Mouse (Mus musculus) liver, adult 2 months (tissue): ENCODE results near the gene Zbtb3. TPM values are rescaled to one million over a fixed set of nuclear protein-coding genes. Genes with fewer than 3 reads are reported as not detected.

Source experiments
- DNase-seq: peaks from one replicate; pipeline ENCODE4 v3.0.0-alpha.2; 2011; ENCODE audit warnings: low read depth, low spot score; ENCODE audit errors: extremely low read depth
- H3K27ac ChIP-seq: fragments of 200-500 bp; replicated peaks from 2 replicates; pipeline ENCODE4 v1.5.1; 2012; ENCODE audit warnings: low read depth, mild to moderate bottlenecking, control low read depth, inconsistent platforms, low read length; ENCODE audit not compliant: insufficient read depth
- H3K27me3 ChIP-seq: fragments of 200-500 bp; 2 replicates; pipeline ENCODE4 v1.6.1; 2012; ENCODE audit warnings: mild to moderate bottlenecking, moderate library complexity, low read length, inconsistent platforms; ENCODE audit not compliant: control insufficient read depth, insufficient read depth
- H3K36me3 ChIP-seq: fragments of 200-500 bp; 2 replicates; pipeline ENCODE4 v1.6.1; 2012; ENCODE audit warnings: low read length, inconsistent platforms; ENCODE audit not compliant: control insufficient read depth, insufficient read depth
- H3K4me1 ChIP-seq: fragments of 200-500 bp; 2 replicates; pipeline ENCODE4 v1.6.1; 2011; ENCODE audit warnings: low read length; ENCODE audit not compliant: control insufficient read depth, insufficient read depth
- H3K4me3 ChIP-seq: fragments of 200-500 bp; 2 replicates; pipeline ENCODE4 v1.5.1; 2011; ENCODE audit warnings: low read depth, mild to moderate bottlenecking, control low read depth, low read length, moderate library complexity; ENCODE audit not compliant: insufficient read depth
- H3K79me2 ChIP-seq: fragments of 200-500 bp; 2 replicates; pipeline ENCODE4 v1.6.1; 2012; ENCODE audit warnings: inconsistent platforms, mild to moderate bottlenecking, low read length, moderate library complexity; ENCODE audit not compliant: control insufficient read depth, insufficient read depth
- H3K9ac ChIP-seq: fragments of 200-500 bp; 2 replicates; pipeline ENCODE4 v1.6.1; 2012; ENCODE audit warnings: low read depth, mild to moderate bottlenecking, control low read depth, inconsistent platforms, low read length
- CTCF ChIP-seq: fragments of 200-500 bp; IDR thresholded peaks from 2 replicates; pipeline ENCODE4 v1.5.1; 2011; ENCODE audit warnings: low read depth, low read length, control low read depth
- POLR2A ChIP-seq: fragments of 200-500 bp; IDR thresholded peaks from 2 replicates; pipeline ENCODE4 v1.6.1; 2011; ENCODE audit warnings: low read length, control low read depth; ENCODE audit not compliant: insufficient read depth; ENCODE audit errors: extremely low read depth
- WGBS: fragments of 180-500 bp; shearing (Covaris S2); methylation state at CpG from one replicate; pipeline ENCODE4 v1.1.7; 2018; 5-methylcytosine and 5-hydroxymethylcytosine counted together
- polyA plus RNA-seq: library from polyadenylated mRNA; depleted of rRNA; stranded (reverse); fragments of >200 nt; gene quantifications from 2 replicates; pipeline ENCODE4 v1.2.3, GENCODE M21; 2012
- total RNA-seq: library from RNA; depleted of rRNA; stranded (reverse); fragments of >200 nt; gene quantifications from 2 replicates; pipeline ENCODE4 v1.2.3, GENCODE M21; 2014

The Zbtb3 gene
- total and polyA plus RNA-seq, 2 experiments = 0.37 to 0.43 TPM

DNA sequence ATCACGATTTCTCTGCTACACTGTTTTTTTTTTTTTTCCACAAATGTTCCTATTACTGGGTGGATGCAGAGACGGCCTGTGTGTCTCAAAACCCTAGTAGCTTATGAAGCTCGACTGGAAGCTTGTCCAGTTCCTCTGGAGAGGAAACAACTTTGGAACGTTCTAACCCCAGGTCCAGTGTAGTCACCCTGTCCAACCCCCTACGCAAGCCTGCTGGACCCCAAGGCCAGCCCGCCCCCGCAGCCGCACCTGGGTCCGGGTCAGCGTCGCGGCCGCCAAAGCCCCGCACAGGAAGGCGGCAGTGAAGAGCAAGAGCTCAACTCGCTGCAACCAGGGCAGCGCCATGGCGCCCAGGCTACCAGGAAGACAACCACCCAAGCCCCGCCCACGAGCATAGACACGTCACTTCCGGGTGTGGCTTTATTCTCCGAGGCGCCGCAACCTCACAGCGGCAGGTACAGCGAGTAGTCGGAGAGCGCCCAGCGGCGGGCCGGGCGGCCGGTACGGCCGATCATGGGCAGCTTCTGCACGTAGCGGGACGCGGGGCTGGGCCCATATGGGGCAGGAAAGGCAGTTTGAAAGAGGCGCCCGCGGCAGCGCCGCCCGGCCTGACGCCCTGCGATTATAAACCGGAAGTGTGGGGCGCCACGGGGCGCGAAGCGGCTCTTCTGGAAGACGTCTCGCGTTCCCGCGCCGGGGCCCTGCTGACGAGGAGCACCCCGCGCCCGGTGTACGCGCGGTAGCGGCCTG, 28.1 kb upstream of the Zbtb3 start, which contains the start of gene Tmem179b:
Gene Tmem179b, minus strand, starts transcription at position 382 of the 750 bp plus-strand sequence.
- Histone ChIP-seq H3K36me3 (peaks cover 6% of the 10 kb centered on the region; the same call in 1 of the 2 replicates), H3K27me3 (no peaks in the 10 kb centered on the region), H3K9ac (peak within 1 kb of the TSS; percentile 99), H3K27ac (peak within 1 kb of the TSS; percentile 91), H3K4me1 (peaks cover 20% of the 10 kb centered on the region), H3K4me3 (peak within 1 kb of the TSS; percentile 98), H3K79me2 (peaks cover 16% of the 10 kb centered on the region; the same call in 1 of the 2 replicates)
- no peak for TF ChIP-seq CTCF
- peak; percentile 95 for TF ChIP-seq POLR2A
- under 1% methylated on average over 68 of the region's 68 CpGs for WGBS
- DNase-seq = peak; percentile 81

DNA sequence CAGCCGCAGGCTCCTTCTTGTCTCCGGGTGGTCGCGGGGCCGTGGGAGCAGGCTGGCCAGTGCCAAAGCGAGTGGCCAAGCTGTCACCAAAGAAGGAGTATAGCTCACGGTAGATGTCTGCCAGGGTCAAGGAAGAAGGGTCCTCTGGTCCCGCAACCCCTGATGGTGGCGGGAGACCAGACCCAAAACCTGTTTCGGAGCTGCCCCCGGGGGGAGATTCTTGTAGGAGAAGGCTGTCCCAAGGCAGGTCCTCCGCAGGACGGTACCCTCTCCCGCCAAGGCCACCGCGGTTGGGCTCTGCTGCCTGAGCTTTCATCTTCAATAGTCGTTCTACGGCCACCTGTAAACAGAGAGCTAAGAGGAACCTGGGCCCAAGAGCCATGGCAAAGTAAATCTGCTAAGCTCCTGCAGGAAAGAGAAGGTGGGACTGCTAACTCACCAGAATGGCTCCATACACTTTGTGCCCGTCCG, 27.4 kb upstream of the Zbtb3 start:
- H3K27me3 ChIP-seq = no peaks in the 10 kb centered on the region
- H3K9ac ChIP-seq = peak overlapping the region; percentile 95
- peaks cover 20% of the 10 kb centered on the region for H3K4me1 ChIP-seq
- no peak for TF ChIP-seq CTCF
- TF ChIP-seq POLR2A = no peak
- WGBS = 2% methylated on average over 20 of the region's 20 CpGs
- DNase-seq = no peak
- H3K4me3 ChIP-seq = peak overlapping the region; percentile 98
- H3K79me2 ChIP-seq = peaks cover 16% of the 10 kb centered on the region; the same call in 1 of the 2 replicates
- peaks cover 4% of the 10 kb centered on the region; the same call in 1 of the 2 replicates for H3K36me3 ChIP-seq
- peak overlapping the region; percentile 91 for H3K27ac ChIP-seq

DNA sequence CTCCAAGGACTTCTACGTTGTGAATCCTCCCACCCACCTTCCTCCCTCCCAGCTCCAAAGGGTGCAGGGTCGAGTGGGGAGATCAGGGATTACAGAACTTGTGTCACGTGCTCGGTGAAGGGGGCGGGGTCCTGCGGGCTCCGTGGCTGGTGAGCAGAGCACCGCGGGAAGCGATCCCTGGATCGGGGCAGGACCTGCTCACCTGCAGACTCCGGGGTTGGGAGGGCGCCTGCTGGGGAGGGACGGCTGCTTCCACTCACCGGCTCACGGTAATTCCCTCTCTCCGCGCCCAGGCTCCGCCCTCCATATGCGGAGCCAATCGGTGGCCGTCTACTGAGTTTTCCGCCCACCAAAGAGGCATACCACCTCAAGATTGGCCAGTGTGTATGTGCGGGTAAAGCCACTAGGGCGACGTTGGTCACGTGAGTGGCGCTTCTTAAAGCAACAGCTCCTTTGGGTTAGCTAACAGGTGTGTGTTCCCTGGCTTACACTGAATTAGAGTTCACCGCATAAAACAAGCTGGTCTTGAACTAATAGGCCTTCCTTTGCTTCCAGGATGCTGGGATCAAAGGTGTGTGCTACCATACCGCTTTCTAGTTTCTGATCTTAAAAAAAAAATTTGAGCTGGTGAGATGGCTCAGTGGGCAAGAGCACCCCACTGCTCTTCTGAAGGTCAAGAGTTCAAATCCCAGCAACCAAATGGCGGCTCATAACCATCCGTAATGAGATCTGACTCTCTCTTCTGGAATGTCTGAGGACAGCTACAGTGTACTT, 16.2 kb upstream of the Zbtb3 start, which contains the start of gene Taf6l:
Gene Taf6l, minus strand, starts transcription at position 410 of the 774 bp plus-strand sequence.
- H3K36me3 ChIP-seq = no peaks in the 10 kb centered on the region
- peaks cover 3% of the 10 kb centered on the region; the same call in 1 of the 2 replicates for H3K4me1 ChIP-seq
- TF ChIP-seq POLR2A (no peak), CTCF (peak; percentile 19; the same call in 1 of the 2 replicates)
- peak within 1 kb of the TSS; percentile 51 for H3K27ac ChIP-seq
- peak within 1 kb of the TSS; percentile 76 for H3K9ac ChIP-seq
- H3K27me3 ChIP-seq = no peaks in the 10 kb centered on the region
- no peaks in the 10 kb centered on the region for H3K79me2 ChIP-seq
- peak; percentile 97 for DNase-seq
- WGBS = 2% methylated on average over 32 of the region's 32 CpGs
- H3K4me3 ChIP-seq = peak within 1 kb of the TSS; percentile 66

DNA sequence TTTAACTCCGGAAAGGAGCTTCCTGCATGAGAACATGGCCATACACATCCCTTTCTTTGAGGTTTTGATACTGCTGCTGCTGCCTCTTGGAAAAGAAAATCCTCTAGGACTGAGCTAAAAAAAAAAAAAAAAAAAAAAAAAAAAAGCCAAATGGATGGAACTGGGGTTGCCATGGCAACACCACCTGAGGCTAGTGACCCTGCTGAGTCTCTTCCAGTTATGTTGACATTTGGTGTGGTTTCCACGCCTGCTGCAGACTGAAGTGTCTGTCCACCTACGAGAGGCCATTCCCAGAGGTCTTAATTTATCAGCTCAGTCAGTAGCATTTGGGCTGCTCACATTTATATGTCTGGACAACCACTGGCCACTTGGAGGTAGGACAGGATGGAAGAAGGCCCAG, 13.8 kb upstream of the Zbtb3 start:
- H3K4me1 ChIP-seq = peaks cover 3% of the 10 kb centered on the region; the same call in 1 of the 2 replicates
- no peaks in the 10 kb centered on the region for H3K27me3 ChIP-seq
- no peak overlapping the region for H3K27ac ChIP-seq
- no peak overlapping the region for H3K9ac ChIP-seq
- peaks cover 5% of the 10 kb centered on the region; the same call in 1 of the 2 replicates for H3K36me3 ChIP-seq
- 34% methylated on average over 3 of the region's 3 CpGs for WGBS
- DNase-seq = no peak
- no peaks in the 10 kb centered on the region for H3K79me2 ChIP-seq
- H3K4me3 ChIP-seq = no peak overlapping the region
- TF ChIP-seq POLR2A = no peak
- TF ChIP-seq CTCF = no peak

DNA sequence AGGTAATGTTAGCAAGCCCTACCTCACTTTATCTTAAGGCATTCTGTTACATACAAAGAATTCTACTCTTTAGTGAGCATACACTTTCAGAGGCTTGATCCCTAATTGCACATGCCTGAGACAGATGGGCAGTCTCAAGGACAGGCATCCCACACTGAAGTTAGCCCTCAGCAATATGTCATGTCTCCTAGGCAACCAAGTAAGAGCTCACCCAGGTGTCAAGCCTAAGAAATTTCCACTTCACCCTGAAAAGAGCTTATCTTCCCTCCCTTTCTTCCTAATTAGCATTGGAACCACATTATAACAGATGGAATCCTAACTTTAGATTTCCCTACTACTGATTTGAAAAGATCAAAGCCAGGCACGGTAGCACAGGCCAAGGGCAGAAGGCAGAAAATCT, 13.2 kb upstream of the Zbtb3 start:
- H3K9ac ChIP-seq = no peak overlapping the region
- peaks cover 3% of the 10 kb centered on the region; the same call in 1 of the 2 replicates for H3K4me1 ChIP-seq
- no peaks in the 10 kb centered on the region for H3K27me3 ChIP-seq
- no peak overlapping the region for H3K4me3 ChIP-seq
- TF ChIP-seq POLR2A (no peak), CTCF (no peak)
- peaks cover 6% of the 10 kb centered on the region; the same call in 1 of the 2 replicates for H3K36me3 ChIP-seq
- H3K27ac ChIP-seq = no peak overlapping the region
- WGBS = 63% methylated on average over 1 of the region's 1 CpGs
- no peak for DNase-seq
- H3K79me2 ChIP-seq = no peaks in the 10 kb centered on the region
